Comparison of ENCODE assay signal across 9 mouse cellular contexts in genomic region chr4:140624468-140625176, GRCm38 (mm10). TPM values are rescaled to one million over a fixed set of nuclear protein-coding genes. Genes with fewer than 3 reads are reported as not detected.
DNase-seq lines count a peak whose midpoint lies in the region; ATAC-seq and TF ChIP-seq lines count a peak whose summit lies in the region.
"Had no signal": no experiment of that assay in that cellular context is flagged by ENCODE, and none has a peak within 500 bp of the region (broad histone marks: within the 10 kb centered on the region; RNA-seq: fewer than 3 reads in every experiment).

No protein-coding gene starts in this region.

- 5% methylated on average over 10 of the region's 12 CpGs for WGBS in forebrain, embryonic 14.5 days
- WGBS in lung, postnatal 0 days = 13% methylated on average over 6 of the region's 12 CpGs

- H3K4me1 ChIP-seq in forebrain, embryonic 14.5 days (ENCODE audit: control insufficient read depth, insufficient read depth, low read length) = peaks cover 29% of the 10 kb centered on the region
- H3K4me1 ChIP-seq in lung, postnatal 0 days (ENCODE audit: insufficient read depth, low read depth, low read length) = peaks cover 23% of the 10 kb centered on the region

- no peaks in the 10 kb centered on the region for H3K27me3 ChIP-seq in forebrain, embryonic 14.5 days (replicated peaks; ENCODE audit: control insufficient read depth, insufficient read depth, low read length)
- H3K27me3 ChIP-seq in lung, postnatal 0 days (replicated peaks; ENCODE audit: insufficient read depth, low read length) = no peaks in the 10 kb centered on the region

- TF ChIP-seq EP300 in lung, postnatal 0 days (IDR thresholded peaks at IDR 0.05) = no peak

- no peak for TF ChIP-seq CTCF in lung, postnatal 0 days (IDR thresholded peaks at IDR 0.05)

- no peaks in the 10 kb centered on the region for H3K9me3 ChIP-seq in forebrain, embryonic 14.5 days (replicated peaks; ENCODE audit: control insufficient read depth, low read length)
- no peaks in the 10 kb centered on the region for H3K9me3 ChIP-seq in lung, postnatal 0 days (ENCODE audit: low read length)

- no peak overlapping the region for H3K4me3 ChIP-seq in forebrain, embryonic 14.5 days (ENCODE audit: low read depth, low read length)
- no peak overlapping the region for H3K4me3 ChIP-seq in lung, postnatal 0 days (ENCODE audit: low read depth, low read length)
- H3K4me3 ChIP-seq: erythroblast, embryonic 14.5 days had no signal

- ATAC-seq in forebrain, embryonic 14.5 days = peak; percentile 85
- peak; percentile 69 for ATAC-seq in lung, postnatal 0 days

- H3K36me3 ChIP-seq in forebrain, embryonic 14.5 days (ENCODE audit: control insufficient read depth, insufficient read depth, low read length) = peaks cover 7% of the 10 kb centered on the region
- no peaks in the 10 kb centered on the region for H3K36me3 ChIP-seq in lung, postnatal 0 days (ENCODE audit: insufficient read depth, low read length)

- peak overlapping the region; percentile 40 for H3K4me2 ChIP-seq in forebrain, embryonic 14.5 days (ENCODE audit: low read length)
- peak overlapping the region; percentile 25; the same call in 1 of the 2 replicates for H3K4me2 ChIP-seq in lung, postnatal 0 days (replicated peaks; ENCODE audit: low read depth, low read length)

- H3K9ac ChIP-seq in forebrain, embryonic 14.5 days (ENCODE audit: low read length) = peak overlapping the region; percentile 54
- H3K9ac ChIP-seq in lung, postnatal 0 days (replicated peaks; ENCODE audit: low read depth) = no peak overlapping the region

- peak; percentile 45 for DNase-seq in gastrocnemius, postnatal 25 days
- no peak for DNase-seq in gastrocnemius, postnatal 4 days (ENCODE audit: low spot score in 2 of 2)
- DNase-seq in forebrain, embryonic 14.5 days (ENCODE audit: low spot score) = peak; percentile 92
- DNase-seq in heart, postnatal 4 days = peak; percentile 71
- peak; percentile 58 to 81 for DNase-seq in layer of hippocampus, adult 8-10 months (ENCODE audit: low spot score in 2 of 2)
- DNase-seq in lung, postnatal 0 days (ENCODE audit: low spot score) = peak; percentile 80
- DNase-seq in right cerebral cortex, postnatal 25 days = peak; percentile 56
- DNase-seq in urinary bladder, adult 18-20 months (ENCODE audit: low spot score in 2 of 2) = no peak

- H3K27ac ChIP-seq in forebrain, embryonic 14.5 days (ENCODE audit: low read depth, low read length) = peak overlapping the region; percentile 91
- peak overlapping the region; percentile 76 for H3K27ac ChIP-seq in lung, postnatal 0 days (ENCODE audit: low read length)

RNA-seq across cellular contexts. Expression of gene Arhgef10l, which starts 41.2 kb away (rescaled TPM):
- 10 to 100 TPM; 36.2 to 51.3 TPM for total RNA-seq in gastrocnemius, postnatal 25 days (2021)
- 10 to 100 TPM; 53.6 to 54.6 TPM for total RNA-seq in gastrocnemius, postnatal 4 days (2021)
- polyA plus RNA-seq in forebrain, embryonic 14.5 days (2014; fragmentation: Nextera tagmentation; extraction: Ambion mirVana) = 15.0 and 17.7 TPM in 2 replicates
- total RNA-seq in heart, postnatal 4 days (2021) = 10 to 100 TPM; 45.9 to 46.7 TPM
- 10 to 100 TPM; 44.6 to 55.8 (median 46.7) TPM for total RNA-seq in layer of hippocampus, adult 8-10 months (2022)
- 9.3 and 9.5 TPM in 2 replicates for polyA plus RNA-seq in lung, postnatal 0 days (2015; fragmentation: Nextera tagmentation; extraction: Ambion mirVana)

Comparison
In these comparisons a context has a peak if more than half of its experiments do, and no peak if none do; other contexts are left out.
1. DNase-seq: peak in gastrocnemius, postnatal 25 days (single experiment), forebrain, embryonic 14.5 days (single experiment), heart, postnatal 4 days (single experiment), layer of hippocampus, adult 8-10 months (2 of 2), lung, postnatal 0 days (single experiment) and right cerebral cortex, postnatal 25 days (single experiment); none in gastrocnemius, postnatal 4 days (0 of 2) and urinary bladder, adult 18-20 months (0 of 2).